Mouse (Mus musculus): ENCODE data around the gene Auts2. TPM values are rescaled to one million over a fixed set of nuclear protein-coding genes. Genes with fewer than 3 reads are reported as not detected.

The Auts2 gene
- polyA plus RNA-seq, 1 experiment from 2014 or later = 53.4 TPM

DNA sequence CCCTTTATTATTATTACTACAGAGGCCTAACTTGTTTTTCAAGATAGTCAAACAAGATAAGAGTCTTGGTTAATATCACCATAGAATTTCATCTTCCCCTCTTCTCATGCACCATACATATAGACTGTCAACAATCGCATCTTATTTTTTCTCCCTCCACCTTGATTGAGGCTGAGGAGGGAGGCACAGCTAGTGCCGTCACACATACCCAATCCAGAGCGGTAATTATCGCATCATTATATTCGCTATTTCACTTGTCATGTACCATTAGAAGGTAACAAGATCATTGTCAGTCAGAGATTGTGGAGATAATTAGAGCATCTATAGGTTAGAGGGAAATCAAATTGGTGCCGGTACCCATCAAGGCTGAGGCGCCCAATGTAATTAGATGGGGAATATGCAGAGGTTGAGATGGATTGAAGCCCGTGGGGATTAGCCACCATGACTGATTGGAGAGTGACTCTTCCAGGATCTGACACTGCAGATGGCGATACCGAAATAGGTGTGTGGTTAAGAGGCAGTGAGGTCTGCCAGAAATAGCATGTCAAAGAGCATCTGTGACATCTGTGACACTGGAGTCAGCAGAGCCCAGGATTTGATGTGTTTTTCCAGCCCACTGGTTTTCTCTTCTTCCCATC is 1107.8 kb downstream of the Auts2 start:
- Histone ChIP-seq H3K9me3 (ENCODE audit: control insufficient read depth, low read length) (no peaks in the 10 kb centered on the region), H3K27me3 (ENCODE audit: control insufficient read depth, insufficient read depth, low read length) (no peaks in the 10 kb centered on the region), H3K4me2 (ENCODE audit: low read depth, severe bottlenecking) (no peak overlapping the region), H3K4me1 (ENCODE audit: control insufficient read depth, insufficient read depth, low read length) (no peaks in the 10 kb centered on the region), H3K4me3 (ENCODE audit: low read depth, low read length) (no peak overlapping the region), H3K36me3 (ENCODE audit: control insufficient read depth, insufficient read depth, low read length) (peaks cover 12% of the 10 kb centered on the region), H3K9ac (ENCODE audit: low read length) (no peak overlapping the region), H3K27ac (replicated peaks; ENCODE audit: low read depth, low read length) (no peak overlapping the region)
- no peak for ATAC-seq (ENCODE audit: insufficient number of reproducible peaks, low FRiP score, low TSS enrichment, low read depth)
- 90% methylated on average over 10 of the region's 10 CpGs for WGBS
- no peak for DNase-seq (ENCODE audit: low spot score)

DNA sequence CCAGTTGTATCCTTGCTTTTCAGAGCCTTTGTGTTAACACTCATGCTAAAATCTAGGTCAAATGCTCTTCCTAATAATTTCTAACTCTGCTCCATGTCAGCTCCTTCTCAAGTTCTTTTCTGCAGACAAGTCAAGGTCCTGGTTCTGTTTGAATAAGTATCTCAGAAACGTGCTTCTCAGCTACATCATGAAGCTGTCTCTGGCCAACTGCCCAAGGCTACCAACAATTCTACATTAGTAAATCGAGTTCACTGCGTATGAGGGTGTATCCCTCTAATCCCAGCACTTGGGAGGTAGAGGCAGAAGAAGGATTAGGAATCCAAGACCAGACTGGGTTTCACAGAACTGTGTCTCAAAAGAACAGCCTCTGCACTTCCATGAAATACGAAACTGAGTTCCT is 1109.9 kb downstream of the Auts2 start:
- H3K4me1 ChIP-seq (ENCODE audit: control insufficient read depth, insufficient read depth, low read length) = no peaks in the 10 kb centered on the region
- no peak overlapping the region for H3K27ac ChIP-seq (replicated peaks; ENCODE audit: low read depth, low read length)
- WGBS = 90% methylated on average over 4 of the region's 4 CpGs
- no peak overlapping the region for H3K4me3 ChIP-seq (ENCODE audit: low read depth, low read length)
- no peak overlapping the region for H3K9ac ChIP-seq (ENCODE audit: low read length)
- ATAC-seq (ENCODE audit: insufficient number of reproducible peaks, low FRiP score, low TSS enrichment, low read depth) (no peak), DNase-seq (ENCODE audit: low spot score) (no peak)
- no peaks in the 10 kb centered on the region for H3K27me3 ChIP-seq (ENCODE audit: control insufficient read depth, insufficient read depth, low read length)
- H3K9me3 ChIP-seq (ENCODE audit: control insufficient read depth, low read length) = no peaks in the 10 kb centered on the region
- H3K36me3 ChIP-seq (ENCODE audit: control insufficient read depth, insufficient read depth, low read length) = no peaks in the 10 kb centered on the region; the same call in 1 of the 2 replicates
- H3K4me2 ChIP-seq (ENCODE audit: low read depth, severe bottlenecking) = no peak overlapping the region

DNA sequence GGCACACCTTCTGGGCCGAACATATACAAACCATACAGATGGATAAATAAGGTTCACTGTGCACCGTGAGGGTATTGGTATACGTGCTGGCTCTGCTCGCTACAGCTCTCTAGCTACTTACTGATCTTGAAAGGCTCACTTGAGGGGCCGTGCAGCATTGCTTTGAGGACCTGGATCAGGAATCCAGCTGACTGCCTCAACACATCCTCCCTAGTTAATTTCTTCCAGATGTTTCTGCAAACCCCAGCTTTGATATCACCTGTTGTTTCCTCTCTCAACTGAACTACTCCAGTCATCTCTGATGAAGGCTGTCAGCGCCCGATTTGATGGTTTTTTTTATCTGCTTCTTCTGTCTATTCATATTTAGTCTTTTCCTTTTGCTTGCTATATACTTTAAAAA is 1111.2 kb downstream of the Auts2 start:
- Histone ChIP-seq H3K4me3 (ENCODE audit: low read depth, low read length) (no peak overlapping the region), H3K4me1 (ENCODE audit: control insufficient read depth, insufficient read depth, low read length) (no peaks in the 10 kb centered on the region), H3K27ac (replicated peaks; ENCODE audit: low read depth, low read length) (no peak overlapping the region), H3K4me2 (ENCODE audit: low read depth, severe bottlenecking) (no peak overlapping the region), H3K27me3 (ENCODE audit: control insufficient read depth, insufficient read depth, low read length) (no peaks in the 10 kb centered on the region), H3K9me3 (ENCODE audit: control insufficient read depth, low read length) (no peaks in the 10 kb centered on the region), H3K9ac (ENCODE audit: low read length) (no peak overlapping the region), H3K36me3 (ENCODE audit: control insufficient read depth, insufficient read depth, low read length) (no peaks in the 10 kb centered on the region)
- ATAC-seq (ENCODE audit: insufficient number of reproducible peaks, low FRiP score, low TSS enrichment, low read depth) (no peak), DNase-seq (ENCODE audit: low spot score) (peak; percentile 49)
- WGBS = 38% methylated on average over 7 of the region's 7 CpGs

DNA sequence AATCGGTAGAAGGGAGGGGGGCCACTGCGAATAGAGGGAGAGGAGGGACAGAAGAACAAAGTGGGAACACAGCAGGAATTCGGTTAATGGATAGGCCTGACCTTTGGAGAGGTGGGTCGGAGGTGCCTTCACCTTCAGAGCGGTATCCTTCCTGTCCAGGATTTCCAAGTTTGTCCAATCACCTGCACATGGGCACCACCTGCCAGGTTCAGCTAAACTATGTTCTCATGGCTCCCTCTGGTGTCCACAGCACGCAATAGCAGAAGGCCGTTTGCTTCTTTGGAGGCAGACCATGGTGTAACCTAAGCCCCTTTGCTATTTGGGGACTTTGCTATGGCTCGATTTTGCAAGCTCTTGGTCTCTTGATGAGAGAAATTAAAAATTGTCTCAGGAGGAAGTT is 1113.0 kb downstream of the Auts2 start:
- ATAC-seq (ENCODE audit: insufficient number of reproducible peaks, low FRiP score, low TSS enrichment, low read depth) (no peak), DNase-seq (ENCODE audit: low spot score) (peak; percentile 81)
- WGBS = 25% methylated on average over 8 of the region's 8 CpGs
- Histone ChIP-seq H3K9me3 (ENCODE audit: control insufficient read depth, low read length) (no peaks in the 10 kb centered on the region), H3K9ac (ENCODE audit: low read length) (no peak overlapping the region), H3K4me2 (ENCODE audit: low read depth, severe bottlenecking) (no peak overlapping the region), H3K27ac (replicated peaks; ENCODE audit: low read depth, low read length) (no peak overlapping the region), H3K4me1 (ENCODE audit: control insufficient read depth, insufficient read depth, low read length) (no peaks in the 10 kb centered on the region), H3K27me3 (ENCODE audit: control insufficient read depth, insufficient read depth, low read length) (no peaks in the 10 kb centered on the region), H3K4me3 (ENCODE audit: low read depth, low read length) (no peak overlapping the region), H3K36me3 (ENCODE audit: control insufficient read depth, insufficient read depth, low read length) (no peaks in the 10 kb centered on the region)

DNA sequence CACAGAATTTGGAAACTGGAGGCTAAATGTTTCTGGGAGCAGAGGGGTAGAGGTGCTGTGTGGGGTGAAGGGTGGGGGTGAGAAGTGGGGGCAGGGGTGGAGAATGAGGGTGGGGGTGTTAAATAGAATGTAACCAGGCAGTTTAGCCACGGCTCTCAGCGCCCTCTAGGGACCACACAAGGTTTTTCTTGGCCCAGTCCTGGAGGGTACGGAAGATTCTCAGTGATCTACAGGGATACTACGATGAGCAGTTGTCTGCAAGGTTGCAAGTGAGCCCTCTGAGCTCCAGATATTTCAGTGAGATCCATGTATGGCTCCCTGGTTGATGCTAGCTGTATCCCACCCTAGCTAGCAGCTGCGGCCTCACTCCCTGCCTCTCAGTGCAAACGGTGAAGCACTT is 1113.6 kb downstream of the Auts2 start:
- Histone ChIP-seq H3K27ac (replicated peaks; ENCODE audit: low read depth, low read length) (no peak overlapping the region), H3K4me1 (ENCODE audit: control insufficient read depth, insufficient read depth, low read length) (no peaks in the 10 kb centered on the region), H3K36me3 (ENCODE audit: control insufficient read depth, insufficient read depth, low read length) (no peaks in the 10 kb centered on the region), H3K4me2 (ENCODE audit: low read depth, severe bottlenecking) (no peak overlapping the region), H3K9me3 (ENCODE audit: control insufficient read depth, low read length) (no peaks in the 10 kb centered on the region), H3K9ac (ENCODE audit: low read length) (no peak overlapping the region), H3K27me3 (ENCODE audit: control insufficient read depth, insufficient read depth, low read length) (no peaks in the 10 kb centered on the region), H3K4me3 (ENCODE audit: low read depth, low read length) (no peak overlapping the region)
- DNase-seq (ENCODE audit: low spot score) = no peak
- ATAC-seq (ENCODE audit: insufficient number of reproducible peaks, low FRiP score, low TSS enrichment, low read depth) = no peak
- 60% methylated on average over 6 of the region's 6 CpGs for WGBS

DNA sequence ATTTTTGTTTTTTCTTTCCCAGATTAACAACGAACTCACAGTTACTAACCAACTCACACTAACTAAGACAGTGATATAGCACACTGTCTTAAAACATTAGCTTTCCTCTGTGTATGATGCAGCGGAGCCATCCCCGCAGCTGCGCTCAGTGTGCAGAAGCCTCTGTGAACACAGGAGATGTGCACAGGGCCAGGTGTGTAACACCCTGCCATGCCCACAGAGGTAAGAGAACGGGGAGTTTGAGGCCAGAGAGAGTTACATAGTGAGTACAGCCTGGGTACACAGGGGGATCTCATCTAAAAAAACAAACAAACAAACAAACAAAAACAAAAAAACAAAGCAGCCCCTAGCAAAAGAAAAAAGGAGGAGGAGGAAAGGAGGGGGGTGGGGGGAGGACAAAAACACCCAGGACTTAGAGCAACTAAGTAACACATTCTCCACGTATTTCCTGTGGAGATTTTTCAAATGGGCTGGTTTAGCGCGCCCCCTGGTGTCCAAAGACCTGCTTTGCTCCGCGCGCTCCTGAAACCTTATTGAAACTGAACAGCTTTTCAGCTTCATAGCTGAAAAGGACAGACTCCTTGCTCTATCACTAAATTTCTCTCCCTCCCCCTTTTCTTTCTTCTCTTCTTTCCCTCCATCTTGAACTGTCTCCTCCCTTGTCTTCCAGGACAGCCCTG is 1115.3 kb downstream of the Auts2 start:
- 37% methylated on average over 11 of the region's 11 CpGs for WGBS
- Histone ChIP-seq H3K4me3 (ENCODE audit: low read depth, low read length) (no peak overlapping the region), H3K27me3 (ENCODE audit: control insufficient read depth, insufficient read depth, low read length) (no peaks in the 10 kb centered on the region), H3K4me2 (ENCODE audit: low read depth, severe bottlenecking) (no peak overlapping the region), H3K36me3 (ENCODE audit: control insufficient read depth, insufficient read depth, low read length) (no peaks in the 10 kb centered on the region), H3K4me1 (ENCODE audit: control insufficient read depth, insufficient read depth, low read length) (no peaks in the 10 kb centered on the region), H3K27ac (replicated peaks; ENCODE audit: low read depth, low read length) (no peak overlapping the region), H3K9me3 (ENCODE audit: control insufficient read depth, low read length) (no peaks in the 10 kb centered on the region), H3K9ac (ENCODE audit: low read length) (no peak overlapping the region)
- ATAC-seq (ENCODE audit: insufficient number of reproducible peaks, low FRiP score, low TSS enrichment, low read depth) = no peak
- DNase-seq (ENCODE audit: low spot score) = peak; percentile 89

DNA sequence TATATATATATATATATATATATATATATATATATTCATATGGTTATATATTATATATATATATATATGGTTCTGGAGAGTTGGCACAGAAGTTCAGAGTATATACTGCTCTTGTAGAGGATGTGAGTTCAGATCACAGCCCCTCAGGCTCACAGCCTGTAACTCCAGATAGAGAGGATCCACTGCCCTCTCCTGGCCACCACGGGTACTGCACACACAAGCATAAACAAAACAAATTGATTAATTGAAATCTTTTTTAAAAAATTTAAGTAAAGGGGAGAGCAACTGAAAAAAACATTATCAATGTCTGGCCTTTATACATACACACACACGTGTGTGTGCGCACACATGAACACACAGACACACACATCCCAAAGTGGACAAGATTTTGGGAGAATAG is 1120.4 kb downstream of the Auts2 start:
- no peak overlapping the region for H3K9ac ChIP-seq (ENCODE audit: low read length)
- no peak overlapping the region for H3K27ac ChIP-seq (replicated peaks; ENCODE audit: low read depth, low read length)
- H3K4me2 ChIP-seq (ENCODE audit: low read depth, severe bottlenecking) = no peak overlapping the region
- no peaks in the 10 kb centered on the region for H3K36me3 ChIP-seq (ENCODE audit: control insufficient read depth, insufficient read depth, low read length)
- no peak overlapping the region for H3K4me3 ChIP-seq (ENCODE audit: low read depth, low read length)
- no peaks in the 10 kb centered on the region for H3K9me3 ChIP-seq (ENCODE audit: control insufficient read depth, low read length)
- WGBS = 81% methylated on average over 3 of the region's 3 CpGs
- no peaks in the 10 kb centered on the region for H3K27me3 ChIP-seq (ENCODE audit: control insufficient read depth, insufficient read depth, low read length)
- no peak for DNase-seq (ENCODE audit: low spot score)
- H3K4me1 ChIP-seq (ENCODE audit: control insufficient read depth, insufficient read depth, low read length) = no peaks in the 10 kb centered on the region
- no peak for ATAC-seq (ENCODE audit: insufficient number of reproducible peaks, low FRiP score, low TSS enrichment, low read depth)

DNA sequence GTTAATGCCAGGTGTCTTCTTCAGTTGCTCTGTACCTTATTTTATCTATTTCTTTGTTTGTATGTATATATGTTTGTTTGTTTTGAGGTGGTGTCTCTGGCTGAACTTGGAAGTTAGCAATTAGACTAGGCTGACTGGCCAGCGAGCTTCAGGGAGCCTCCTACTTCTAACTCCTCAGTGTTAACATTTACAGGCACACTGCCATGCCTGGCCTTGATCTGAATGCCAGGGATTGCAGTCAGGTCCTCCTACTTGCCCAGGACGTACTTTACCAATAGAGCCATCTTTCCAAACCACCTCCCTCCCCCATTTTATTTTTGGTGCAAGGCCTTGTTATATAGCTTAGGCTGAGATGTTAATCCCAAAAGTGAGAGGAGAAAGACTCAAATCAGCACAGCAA is 1122.7 kb downstream of the Auts2 start:
- no peaks in the 10 kb centered on the region for H3K9me3 ChIP-seq (ENCODE audit: control insufficient read depth, low read length)
- H3K27ac ChIP-seq (replicated peaks; ENCODE audit: low read depth, low read length) = no peak overlapping the region
- H3K4me1 ChIP-seq (ENCODE audit: control insufficient read depth, insufficient read depth, low read length) = no peaks in the 10 kb centered on the region
- H3K9ac ChIP-seq (ENCODE audit: low read length) = no peak overlapping the region
- DNase-seq (ENCODE audit: low spot score) (no peak), ATAC-seq (ENCODE audit: insufficient number of reproducible peaks, low FRiP score, low TSS enrichment, low read depth) (no peak)
- no peaks in the 10 kb centered on the region for H3K36me3 ChIP-seq (ENCODE audit: control insufficient read depth, insufficient read depth, low read length)
- H3K4me2 ChIP-seq (ENCODE audit: low read depth, severe bottlenecking) = no peak overlapping the region
- no peaks in the 10 kb centered on the region for H3K27me3 ChIP-seq (ENCODE audit: control insufficient read depth, insufficient read depth, low read length)
- H3K4me3 ChIP-seq (ENCODE audit: low read depth, low read length) = no peak overlapping the region
- 76% methylated on average over 2 of the region's 2 CpGs for WGBS

Data from limb, embryonic 11.5 days (tissue).